Mouse (Mus musculus) heart, embryonic 12.5 days (tissue): ENCODE data around the gene Snta1. TPM values are rescaled to one million over a fixed set of nuclear protein-coding genes. Genes with fewer than 3 reads are reported as not detected.

Experiments
- ATAC-seq: fragments of 200-750 bp; cut with Nextera tagmentation; 2 replicates; pipeline ENCODE4 v1.8.0; 2017; ENCODE audit warnings: moderate TSS enrichment, moderate library complexity; ENCODE audit not compliant: insufficient number of reproducible peaks, low FRiP score
- H3K27ac ChIP-seq: fragments of 300-500 bp; sonication (generic); 2 replicates; pipeline ENCODE4 v1.5.1; 2016; ENCODE audit warnings: mild to moderate bottlenecking, moderate library complexity; ENCODE audit not compliant: poor library complexity, severe bottlenecking
- H3K27me3 ChIP-seq: fragments of 300-500 bp; sonication (generic); replicated peaks from 2 replicates; pipeline ENCODE4 v1.6.1; 2016; ENCODE audit warnings: mild to moderate bottlenecking, moderate library complexity
- H3K36me3 ChIP-seq: fragments of 300-500 bp; sonication (generic); 2 replicates; pipeline ENCODE4 v1.6.1; 2016; ENCODE audit warnings: mild to moderate bottlenecking, moderate library complexity
- H3K4me1 ChIP-seq: fragments of 300-500 bp; sonication (generic); replicated peaks from 2 replicates; pipeline ENCODE4 v1.6.1; 2016; ENCODE audit warnings: mild to moderate bottlenecking
- H3K4me2 ChIP-seq: fragments of 300-500 bp; sonication (generic); 2 replicates; pipeline ENCODE4 v1.6.1; 2016; ENCODE audit warnings: mild to moderate bottlenecking, moderate library complexity
- H3K4me3 ChIP-seq: fragments of 300-500 bp; sonication (generic); 2 replicates; pipeline ENCODE4 v1.5.1; 2016; ENCODE audit warnings: mild to moderate bottlenecking
- H3K9ac ChIP-seq: fragments of 300-500 bp; sonication (generic); 2 replicates; pipeline ENCODE4 v1.6.1; 2016; ENCODE audit warnings: mild to moderate bottlenecking, moderate library complexity
- H3K9me3 ChIP-seq: fragments of 300-500 bp; sonication (generic); replicated peaks from 2 replicates; pipeline ENCODE4 v1.6.1; 2016; ENCODE audit warnings: mild to moderate bottlenecking, moderate library complexity
- WGBS: fragments of 180-500 bp; shearing (Covaris S2); methylation state at CpG from one replicate; pipeline ENCODE4 v1.1.7; 2016; 5-methylcytosine and 5-hydroxymethylcytosine counted together
- polyA plus RNA-seq: library from polyadenylated mRNA; unstranded; fragments of >200 nt; fragmentation: Nextera tagmentation; extraction: Ambion mirVana; gene quantifications from 2 replicates; pipeline ENCODE4 v1.2.1, GENCODE M21; 2016

The Snta1 gene
- polyA plus RNA-seq, 1 experiment from 2014 or later, result 51.6 TPM

- 33% methylated on average over 1 of the region's 1 CpGs for WGBS
- no peak overlapping the region for H3K9ac ChIP-seq
- H3K9me3 ChIP-seq, result no peaks in the 10 kb centered on the region
- H3K4me3 ChIP-seq, result no peak overlapping the region
- no peak for ATAC-seq
- peaks cover 31% of the 10 kb centered on the region for H3K36me3 ChIP-seq
- no peaks in the 10 kb centered on the region for H3K27me3 ChIP-seq
- no peak overlapping the region for H3K27ac ChIP-seq
- peaks cover 37% of the 10 kb centered on the region for H3K4me1 ChIP-seq
- no peak overlapping the region for H3K4me2 ChIP-seq
These were observed 5.9 kb downstream of the Snta1 start for GRCm38 (mm10) chr2:154401976-154402375.

- no peak for ATAC-seq
- H3K4me2 ChIP-seq, result no peak overlapping the region
- H3K27me3 ChIP-seq, result no peaks in the 10 kb centered on the region
- peaks cover 20% of the 10 kb centered on the region for H3K4me1 ChIP-seq
- H3K9me3 ChIP-seq, result no peaks in the 10 kb centered on the region
- H3K9ac ChIP-seq, result no peak overlapping the region
- H3K27ac ChIP-seq, result no peak overlapping the region
- peaks cover 31% of the 10 kb centered on the region for H3K36me3 ChIP-seq
- no peak overlapping the region for H3K4me3 ChIP-seq
- 93% methylated on average over 2 of the region's 2 CpGs for WGBS
These were observed 8.6 kb downstream of the Snta1 start for GRCm38 (mm10) chr2:154399325-154399724.

GRCm38 (mm10) chr2:154398267-154398666 is 9.6 kb downstream of the Snta1 start:
- no peaks in the 10 kb centered on the region for H3K27me3 ChIP-seq
- H3K4me1 ChIP-seq, result peaks cover 12% of the 10 kb centered on the region
- H3K36me3 ChIP-seq, result peaks cover 31% of the 10 kb centered on the region
- WGBS, result 79% methylated on average over 7 of the region's 7 CpGs
- no peak overlapping the region for H3K9ac ChIP-seq
- H3K27ac ChIP-seq, result no peak overlapping the region
- no peaks in the 10 kb centered on the region for H3K9me3 ChIP-seq
- no peak for ATAC-seq
- H3K4me3 ChIP-seq, result no peak overlapping the region
- H3K4me2 ChIP-seq, result no peak overlapping the region

- peaks cover 41% of the 10 kb centered on the region for H3K36me3 ChIP-seq
- WGBS, result 71% methylated on average over 2 of the region's 2 CpGs
These were observed 11.4 kb downstream of the Snta1 start for GRCm38 (mm10) chr2:154396529-154396928.

GRCm38 (mm10) chr2:154394602-154395001 is 13.3 kb downstream of the Snta1 start:
- Histone ChIP-seq H3K9me3 (no peaks in the 10 kb centered on the region), H3K4me3 (no peak overlapping the region), H3K36me3 (peaks cover 29% of the 10 kb centered on the region), H3K27me3 (no peaks in the 10 kb centered on the region), H3K9ac (no peak overlapping the region), H3K4me1 (peaks cover 18% of the 10 kb centered on the region), H3K4me2 (no peak overlapping the region), H3K27ac (no peak overlapping the region)
- 75% methylated on average over 3 of the region's 3 CpGs for WGBS
- ATAC-seq, result no peak

More at GRCm38 (mm10) chr2:154396529-154396928, 11.4 kb downstream of the Snta1 start:
- Histone ChIP-seq H3K4me3 (no peak overlapping the region), H3K27me3 (no peaks in the 10 kb centered on the region), H3K9ac (no peak overlapping the region), H3K4me1 (0 out of 2 replicates have a peak, but pooled peaks cover under 1% of the 10 kb centered on the region), H3K4me2 (no peak overlapping the region), H3K27ac (no peak overlapping the region), H3K9me3 (no peaks in the 10 kb centered on the region)
- ATAC-seq, result no peak

- Histone ChIP-seq H3K4me3 (no peak overlapping the region), H3K27me3 (no peaks in the 10 kb centered on the region), H3K27ac (peak overlapping the region; percentile 95), H3K9ac (no peak overlapping the region), H3K9me3 (no peaks in the 10 kb centered on the region), H3K36me3 (peaks cover 14% of the 10 kb centered on the region), H3K4me1 (peaks cover 26% of the 10 kb centered on the region), H3K4me2 (peak overlapping the region; percentile 26)
- WGBS, result 28% methylated on average over 11 of the region's 11 CpGs
- ATAC-seq, result peak; percentile 93
These were observed 17.5 kb downstream of the Snta1 start for GRCm38 (mm10) chr2:154390180-154390964.

- H3K4me2 ChIP-seq, result no peak overlapping the region
- H3K4me1 ChIP-seq, result peaks cover 8% of the 10 kb centered on the region
- 85% methylated on average over 7 of the region's 7 CpGs for WGBS
- no peak overlapping the region for H3K4me3 ChIP-seq
- H3K27me3 ChIP-seq, result no peaks in the 10 kb centered on the region
- ATAC-seq, result no peak
- H3K36me3 ChIP-seq, result peaks cover 52% of the 10 kb centered on the region
- H3K9me3 ChIP-seq, result no peaks in the 10 kb centered on the region
- no peak overlapping the region for H3K9ac ChIP-seq
- no peak overlapping the region for H3K27ac ChIP-seq
These were observed 28.8 kb downstream of the Snta1 start for GRCm38 (mm10) chr2:154379103-154379502.

GRCm38 (mm10) chr2:154374807-154375601 is 32.9 kb downstream of the Snta1 start:
- Histone ChIP-seq H3K9me3 (no peaks in the 10 kb centered on the region), H3K4me1 (peaks cover 13% of the 10 kb centered on the region), H3K4me3 (no peak overlapping the region), H3K4me2 (no peak overlapping the region), H3K9ac (no peak overlapping the region), H3K27ac (peak overlapping the region; percentile 48), H3K36me3 (peaks cover 40% of the 10 kb centered on the region), H3K27me3 (no peaks in the 10 kb centered on the region)
- no peak for ATAC-seq
- 72% methylated on average over 6 of the region's 6 CpGs for WGBS

GRCm38 (mm10) chr2:154373961-154374632 is 33.8 kb downstream of the Snta1 start:
- 58% methylated on average over 6 of the region's 6 CpGs for WGBS

GRCm38 (mm10) chr2:154372842-154373500 is 34.9 kb downstream of the Snta1 start, which contains the start of gene Cdk5rap1:
Gene Cdk5rap1, minus strand, starts transcription at chr2:154373010.
- Histone ChIP-seq H3K27me3 (no peaks in the 10 kb centered on the region), H3K4me2 (peak within 1 kb of the TSS; percentile 91), H3K4me3 (peak within 1 kb of the TSS; percentile 89), H3K9ac (peak within 1 kb of the TSS; percentile 97), H3K36me3 (peaks cover 41% of the 10 kb centered on the region), H3K27ac (peak within 1 kb of the TSS; percentile 97), H3K4me1 (peaks cover 13% of the 10 kb centered on the region), H3K9me3 (no peaks in the 10 kb centered on the region)
- peak; percentile 22 for ATAC-seq
- 13% methylated on average over 9 of the region's 9 CpGs for WGBS

More at GRCm38 (mm10) chr2:154373961-154374632, 33.8 kb downstream of the Snta1 start:
- peaks cover 39% of the 10 kb centered on the region for H3K36me3 ChIP-seq
- no peaks in the 10 kb centered on the region for H3K27me3 ChIP-seq
- H3K9me3 ChIP-seq, result no peaks in the 10 kb centered on the region
- H3K4me2 ChIP-seq, result no peak overlapping the region
- no peak for ATAC-seq
- no peak overlapping the region for H3K9ac ChIP-seq
- H3K27ac ChIP-seq, result no peak overlapping the region
- H3K4me3 ChIP-seq, result no peak overlapping the region
- H3K4me1 ChIP-seq, result peaks cover 13% of the 10 kb centered on the region
